Mouse (Mus musculus) hindbrain, embryonic 13.5 days (tissue): Measurements from ENCODE around the gene Klhl40. TPM values are rescaled to one million over a fixed set of nuclear protein-coding genes. Genes with fewer than 3 reads are reported as not detected.

Experiments used
- ATAC-seq: fragments of 200-750 bp; cut with Nextera tagmentation; 2 replicates; pipeline ENCODE4 v1.8.0; 2017; ENCODE audit warnings: moderate TSS enrichment; ENCODE audit not compliant: low FRiP score
- H3K27ac ChIP-seq: fragments of 300-500 bp; sonication (generic); 2 replicates; pipeline ENCODE4 v1.5.1; 2015; ENCODE audit warnings: inconsistent platforms, mild to moderate bottlenecking, moderate library complexity
- H3K27me3 ChIP-seq: fragments of 300-500 bp; sonication (generic); 2 replicates; pipeline ENCODE4 v1.6.1; 2015; ENCODE audit warnings: mild to moderate bottlenecking, inconsistent platforms
- H3K36me3 ChIP-seq: fragments of 300-500 bp; sonication (generic); 2 replicates; pipeline ENCODE4 v1.6.1; 2015; ENCODE audit warnings: mild to moderate bottlenecking, inconsistent platforms
- H3K4me1 ChIP-seq: fragments of 300-500 bp; sonication (generic); replicated peaks from 2 replicates; pipeline ENCODE4 v1.6.1; 2015; ENCODE audit warnings: inconsistent platforms
- H3K4me2 ChIP-seq: fragments of 300-500 bp; sonication (generic); 2 replicates; pipeline ENCODE4 v1.6.1; 2015; ENCODE audit warnings: inconsistent platforms, mild to moderate bottlenecking, moderate library complexity
- H3K4me3 ChIP-seq: fragments of 300-500 bp; sonication (generic); 2 replicates; pipeline ENCODE4 v1.5.1; 2015; ENCODE audit warnings: mild to moderate bottlenecking, inconsistent platforms
- H3K9ac ChIP-seq: fragments of 300-500 bp; sonication (generic); 2 replicates; pipeline ENCODE4 v1.6.1; 2015; ENCODE audit warnings: mild to moderate bottlenecking, inconsistent platforms
- H3K9me3 ChIP-seq: fragments of 300-500 bp; sonication (generic); 2 replicates; pipeline ENCODE4 v1.6.1; 2016; ENCODE audit warnings: inconsistent platforms
- WGBS: fragments of 180-500 bp; shearing (Covaris S2); methylation state at CpG from one replicate; pipeline ENCODE4 v1.1.7; 2015; 5-methylcytosine and 5-hydroxymethylcytosine counted together
- polyA plus RNA-seq: library from polyadenylated mRNA; unstranded; fragments of >200 nt; fragmentation: Nextera tagmentation; extraction: Ambion mirVana; gene quantifications from 2 replicates; pipeline ENCODE4 v1.2.1, GENCODE M21; 2015

Klhl40 gene
- polyA plus RNA-seq, 1 experiment from 2014 or later, result 1.2 TPM

DNA sequence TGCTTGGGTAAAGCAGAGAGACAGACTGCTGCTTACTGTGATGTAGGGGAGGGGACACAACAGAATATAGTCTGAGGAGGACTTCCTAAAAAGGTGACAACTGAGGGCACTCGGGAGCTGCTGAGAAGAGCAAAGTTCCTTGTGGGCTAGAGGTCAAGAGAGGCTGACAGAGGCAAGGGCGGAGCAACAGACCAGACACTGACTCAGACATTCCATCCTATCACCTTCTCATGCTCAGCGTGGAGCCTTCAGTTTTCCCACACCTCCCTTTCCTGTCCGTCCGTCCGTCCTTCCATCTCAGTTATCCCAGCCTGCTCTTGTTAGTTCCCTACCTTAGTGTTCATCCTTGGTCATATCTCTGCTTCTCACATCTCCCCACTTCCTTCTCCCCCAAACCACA lies 37.8 kb downstream of the Klhl40 start:
- Histone ChIP-seq H3K9me3 (no peaks in the 10 kb centered on the region), H3K4me3 (no peak overlapping the region), H3K36me3 (no peaks in the 10 kb centered on the region), H3K27me3 (no peaks in the 10 kb centered on the region), H3K4me2 (no peak overlapping the region), H3K4me1 (peaks cover 22% of the 10 kb centered on the region), H3K27ac (no peak overlapping the region), H3K9ac (no peak overlapping the region)
- ATAC-seq, result no peak
- 77% methylated on average over 6 of the region's 6 CpGs for WGBS

DNA sequence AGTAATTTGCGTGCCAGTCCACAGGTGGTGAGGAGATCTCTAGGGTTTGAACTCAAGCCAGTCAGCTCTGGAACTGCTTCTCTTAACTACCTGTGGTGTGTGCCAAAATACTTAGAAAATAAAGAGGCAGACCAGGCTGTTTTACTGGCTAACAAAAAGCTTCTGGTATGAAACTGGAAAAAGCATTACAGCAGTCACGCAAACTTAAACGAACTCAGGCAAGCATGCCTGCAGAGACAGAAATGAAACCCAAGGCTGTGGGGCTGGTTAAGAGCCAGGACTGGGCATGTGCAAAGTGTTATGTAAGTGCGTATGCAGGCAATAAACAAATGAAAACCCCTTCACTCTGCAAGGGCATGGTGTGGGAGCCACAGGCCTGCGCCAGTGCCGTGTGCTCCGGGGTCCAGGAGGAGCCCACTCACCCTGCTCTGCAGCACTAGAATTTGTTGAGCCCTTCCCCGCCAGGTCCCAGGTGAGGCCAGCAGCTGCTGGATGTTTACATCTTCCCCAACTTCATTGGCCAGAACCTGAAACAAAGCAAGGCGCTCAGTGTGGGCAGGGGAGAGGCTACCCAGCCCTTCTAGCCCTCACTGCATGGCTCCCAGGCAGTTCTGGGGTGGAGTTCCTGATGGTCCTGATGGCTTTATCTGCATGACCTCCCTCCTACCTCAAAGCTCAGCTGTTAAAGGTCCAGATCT lies 41.8 kb downstream of the Klhl40 start:
- H3K27ac ChIP-seq, result peak overlapping the region; percentile 40
- no peak overlapping the region for H3K4me3 ChIP-seq
- no peak for ATAC-seq
- WGBS, result 82% methylated on average over 9 of the region's 9 CpGs
- no peak overlapping the region for H3K9ac ChIP-seq
- no peaks in the 10 kb centered on the region for H3K27me3 ChIP-seq
- H3K9me3 ChIP-seq, result no peaks in the 10 kb centered on the region
- peaks cover 29% of the 10 kb centered on the region for H3K4me1 ChIP-seq
- H3K36me3 ChIP-seq, result no peaks in the 10 kb centered on the region
- H3K4me2 ChIP-seq, result no peak overlapping the region

DNA sequence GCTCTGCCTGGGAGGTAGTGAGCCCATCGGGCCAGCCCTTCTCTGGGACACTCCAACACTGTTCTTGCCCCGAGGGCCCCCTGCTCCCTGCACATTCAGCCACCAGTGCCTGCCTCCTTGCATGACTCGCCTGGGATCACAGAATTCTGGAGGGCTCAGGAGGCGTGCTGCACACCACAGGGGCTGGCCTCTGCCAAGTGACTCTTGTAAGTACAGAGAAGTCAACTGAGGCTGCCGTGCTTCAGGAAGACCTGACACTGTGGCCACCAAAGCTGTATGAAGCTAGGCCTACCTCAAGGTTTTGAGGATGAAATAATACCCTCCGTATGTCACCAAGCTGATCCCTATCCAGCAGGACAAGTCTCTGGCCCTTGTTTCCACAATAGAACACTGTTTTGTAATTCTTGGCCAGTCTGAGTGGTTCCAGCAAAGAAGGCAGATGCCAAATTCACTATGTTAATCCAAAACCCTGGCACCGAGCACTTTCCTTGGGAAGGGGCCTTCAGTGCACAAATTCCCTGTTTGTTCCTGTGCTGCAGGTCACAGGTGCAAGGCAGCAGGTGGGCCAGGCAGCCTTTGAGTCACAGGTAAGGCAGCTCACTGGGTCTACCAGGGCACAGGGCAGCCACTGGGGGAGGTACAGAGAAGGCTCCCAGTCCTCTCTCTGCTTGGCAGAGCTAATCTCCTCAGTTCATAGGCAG lies 42.5 kb downstream of the Klhl40 start:
- Histone ChIP-seq H3K36me3 (no peaks in the 10 kb centered on the region), H3K27me3 (no peaks in the 10 kb centered on the region), H3K4me3 (no peak overlapping the region), H3K9ac (no peak overlapping the region), H3K4me1 (peaks cover 29% of the 10 kb centered on the region), H3K4me2 (no peak overlapping the region), H3K9me3 (no peaks in the 10 kb centered on the region), H3K27ac (peak overlapping the region; percentile 36)
- no peak for ATAC-seq
- 55% methylated on average over 7 of the region's 7 CpGs for WGBS

DNA sequence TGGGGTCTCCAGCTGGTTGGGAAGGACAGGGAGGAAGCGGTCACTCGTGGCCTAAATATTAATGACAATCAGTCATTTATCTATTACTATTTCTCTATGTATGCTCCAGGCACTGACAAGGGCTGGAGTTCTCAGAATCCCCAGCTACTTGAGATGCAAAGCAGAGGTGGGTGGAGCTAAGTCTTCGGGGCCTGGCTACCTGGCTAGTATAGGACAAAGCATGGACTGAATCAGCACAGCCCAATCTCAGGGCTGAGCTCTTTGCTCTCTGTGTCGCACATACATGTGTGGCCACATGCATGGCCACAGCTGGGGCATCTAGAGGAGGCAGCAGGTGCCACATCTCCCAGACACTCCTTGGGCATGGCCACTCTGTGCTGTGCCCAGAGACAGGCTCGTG lies 43.4 kb downstream of the Klhl40 start:
- ATAC-seq, result no peak
- WGBS, result 74% methylated on average over 5 of the region's 5 CpGs
- H3K27me3 ChIP-seq, result no peaks in the 10 kb centered on the region
- no peaks in the 10 kb centered on the region for H3K9me3 ChIP-seq
- H3K4me1 ChIP-seq, result peaks cover 29% of the 10 kb centered on the region
- no peak overlapping the region for H3K27ac ChIP-seq
- no peak overlapping the region for H3K4me3 ChIP-seq
- H3K4me2 ChIP-seq, result no peak overlapping the region
- H3K36me3 ChIP-seq, result no peaks in the 10 kb centered on the region
- no peak overlapping the region for H3K9ac ChIP-seq

DNA sequence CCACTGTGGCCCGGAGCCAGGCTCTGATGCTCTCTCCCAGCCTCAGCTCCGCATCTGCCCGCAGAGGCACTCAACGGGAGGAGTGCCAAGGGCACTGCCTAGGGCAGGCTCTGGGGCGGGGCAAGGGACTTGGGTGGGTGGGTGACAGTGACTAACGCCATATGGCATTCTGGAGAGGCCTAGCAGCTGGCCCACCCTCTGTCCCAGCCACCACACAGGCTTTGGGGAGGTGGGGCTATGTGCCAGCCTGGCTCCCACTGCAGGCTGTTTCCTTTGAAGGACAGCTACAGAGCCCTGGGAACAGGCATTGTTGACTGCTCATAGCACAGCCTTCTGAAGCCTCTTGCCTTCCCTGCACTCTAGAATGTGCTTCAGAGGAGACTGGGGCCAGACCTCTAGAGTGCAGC lies 45.2 kb downstream of the Klhl40 start:
- no peaks in the 10 kb centered on the region for H3K27me3 ChIP-seq
- no peak overlapping the region for H3K9ac ChIP-seq
- peak; percentile 79 for ATAC-seq
- H3K4me3 ChIP-seq, result no peak overlapping the region
- peaks cover 29% of the 10 kb centered on the region for H3K4me1 ChIP-seq
- no peaks in the 10 kb centered on the region for H3K9me3 ChIP-seq
- H3K27ac ChIP-seq, result peak overlapping the region; percentile 69
- WGBS, result 36% methylated on average over 6 of the region's 6 CpGs
- no peaks in the 10 kb centered on the region for H3K36me3 ChIP-seq
- no peak overlapping the region for H3K4me2 ChIP-seq

DNA sequence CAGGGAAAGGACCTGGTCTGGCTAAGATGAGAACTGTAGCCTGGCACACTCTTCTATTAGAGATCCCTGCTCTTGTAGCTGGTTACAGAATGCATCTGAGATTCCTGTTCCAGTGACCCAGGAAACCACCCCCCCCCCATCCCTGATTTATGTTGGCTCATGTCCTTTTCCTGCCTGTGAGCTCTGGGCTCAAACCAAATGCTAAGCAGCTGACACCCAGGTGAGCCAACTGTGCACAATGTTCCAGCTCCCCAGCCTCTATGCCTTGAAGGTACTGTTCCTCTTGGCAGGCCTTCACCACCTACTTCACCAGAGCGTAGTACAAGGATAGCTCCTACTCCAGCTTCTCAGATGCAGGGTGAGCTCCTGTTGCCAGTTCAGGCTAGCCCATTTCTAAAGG lies 45.6 kb downstream of the Klhl40 start:
- Histone ChIP-seq H3K4me3 (no peak overlapping the region), H3K36me3 (no peaks in the 10 kb centered on the region), H3K9me3 (no peaks in the 10 kb centered on the region), H3K9ac (no peak overlapping the region), H3K27ac (peak overlapping the region; percentile 69), H3K4me1 (peaks cover 29% of the 10 kb centered on the region), H3K4me2 (no peak overlapping the region), H3K27me3 (no peaks in the 10 kb centered on the region)
- peak; percentile 18; the same call in 1 of the 2 replicates for ATAC-seq
- WGBS, result 96% methylated on average over 1 of the region's 1 CpGs

DNA sequence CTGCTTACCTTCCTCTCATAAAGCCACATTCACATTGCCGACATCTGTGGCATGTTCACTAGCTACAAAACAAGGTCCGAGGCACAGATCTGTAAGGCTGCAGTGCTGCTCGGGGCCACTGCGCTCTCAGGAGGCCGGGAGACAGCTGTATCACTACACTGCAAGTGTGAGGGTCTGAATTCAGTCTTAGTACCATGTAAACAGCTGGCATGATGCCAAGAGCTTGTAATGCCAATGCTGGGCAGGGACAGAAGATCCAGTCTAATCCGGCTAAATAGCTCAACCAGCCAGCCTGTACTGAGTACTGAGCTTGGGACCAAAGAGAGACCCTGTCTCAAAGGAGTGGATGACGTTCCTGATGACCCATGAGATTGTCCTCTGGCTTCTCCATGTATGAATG lies 46.6 kb downstream of the Klhl40 start:
- Histone ChIP-seq H3K9ac (no peak overlapping the region), H3K4me1 (peaks cover 29% of the 10 kb centered on the region), H3K4me3 (no peak overlapping the region), H3K27me3 (no peaks in the 10 kb centered on the region), H3K9me3 (no peaks in the 10 kb centered on the region), H3K36me3 (no peaks in the 10 kb centered on the region), H3K27ac (no peak overlapping the region), H3K4me2 (no peak overlapping the region)
- ATAC-seq, result peak; percentile 44; the same call in 1 of the 2 replicates
- 74% methylated on average over 7 of the region's 7 CpGs for WGBS

DNA sequence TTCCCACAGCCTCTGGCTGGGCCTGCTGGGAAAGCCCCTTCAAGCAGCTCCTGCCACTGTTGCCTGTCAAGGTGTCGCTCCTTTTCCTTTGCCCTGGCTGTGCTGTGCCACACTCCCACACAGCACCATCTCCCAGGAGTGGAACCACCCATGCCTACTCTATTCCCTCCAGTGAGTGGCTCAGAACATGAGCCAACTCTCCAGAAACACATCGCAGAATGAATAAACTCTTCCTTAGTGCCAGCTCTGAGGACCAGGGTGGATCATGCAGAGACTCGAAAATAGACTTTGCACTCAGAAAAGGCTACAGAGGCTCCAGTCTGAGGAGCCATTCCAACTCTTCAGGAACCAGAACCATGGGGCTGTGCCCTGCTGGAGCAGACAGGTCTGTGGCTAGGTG lies 48.9 kb downstream of the Klhl40 start:
- Histone ChIP-seq H3K4me1 (peaks cover 16% of the 10 kb centered on the region), H3K27me3 (no peaks in the 10 kb centered on the region), H3K36me3 (no peaks in the 10 kb centered on the region), H3K4me2 (no peak overlapping the region), H3K9ac (no peak overlapping the region), H3K9me3 (no peaks in the 10 kb centered on the region), H3K4me3 (no peak overlapping the region), H3K27ac (no peak overlapping the region)
- 94% methylated on average over 3 of the region's 3 CpGs for WGBS
- no peak for ATAC-seq

DNA sequence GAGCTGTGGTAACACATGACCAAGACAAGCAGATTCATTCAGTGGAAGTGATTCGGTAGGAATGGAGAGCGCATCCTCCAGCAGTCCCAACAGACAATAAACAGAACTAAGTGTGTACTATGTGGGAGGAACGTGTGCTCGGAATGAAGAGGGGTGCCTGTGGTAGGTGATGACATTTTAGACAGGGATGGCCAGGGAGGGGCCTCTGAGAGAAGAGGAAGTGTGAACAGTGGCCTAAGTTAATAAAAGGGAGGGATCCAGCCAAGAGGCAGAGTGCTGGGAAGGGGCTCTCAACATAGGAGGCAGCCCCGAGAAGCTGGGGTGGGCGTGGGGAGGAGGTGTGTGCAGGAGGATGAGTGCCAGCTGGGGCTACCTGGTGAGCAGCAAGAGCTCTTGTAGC lies 50.9 kb downstream of the Klhl40 start:
- H3K4me1 ChIP-seq, result peaks cover 7% of the 10 kb centered on the region
- H3K9ac ChIP-seq, result no peak overlapping the region
- H3K9me3 ChIP-seq, result no peaks in the 10 kb centered on the region
- ATAC-seq, result no peak
- no peaks in the 10 kb centered on the region for H3K36me3 ChIP-seq
- H3K27ac ChIP-seq, result no peak overlapping the region
- H3K4me2 ChIP-seq, result no peak overlapping the region
- H3K27me3 ChIP-seq, result no peaks in the 10 kb centered on the region
- 80% methylated on average over 6 of the region's 6 CpGs for WGBS
- H3K4me3 ChIP-seq, result no peak overlapping the region

DNA sequence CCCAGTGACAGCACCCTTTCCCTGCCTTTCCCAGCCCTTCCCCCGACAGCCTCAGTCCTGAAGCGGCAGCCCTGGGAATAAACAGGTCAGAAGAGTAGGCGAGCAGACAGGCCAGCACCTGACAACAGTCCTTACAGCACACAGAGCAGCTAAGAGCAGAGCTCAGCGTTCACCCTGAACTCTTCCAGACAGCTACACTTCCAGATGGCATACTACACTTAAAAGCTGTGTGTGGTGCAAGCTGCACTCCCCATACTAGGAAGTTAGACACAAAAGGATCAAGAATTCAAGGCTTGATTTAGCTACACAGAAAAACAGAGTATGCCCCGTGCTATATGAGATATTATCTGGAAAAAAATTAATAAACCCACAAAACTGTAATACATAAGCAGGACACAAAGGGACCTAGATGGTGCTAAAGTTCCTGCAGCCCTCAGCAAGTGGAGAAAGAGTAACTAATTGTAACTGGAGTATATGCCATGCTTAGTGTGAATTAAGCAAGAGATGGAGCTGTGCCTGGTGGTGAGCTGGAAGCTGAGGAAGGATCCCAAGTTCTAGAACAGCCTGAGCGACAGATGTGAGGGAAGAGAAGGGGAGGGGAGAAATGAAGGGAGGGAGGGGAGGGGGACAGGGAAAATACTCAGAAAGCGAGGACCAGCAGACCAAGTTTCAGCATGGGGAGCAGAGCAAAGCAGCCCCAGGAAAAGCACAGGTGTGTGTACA lies 52.0 kb downstream of the Klhl40 start:
- Histone ChIP-seq H3K4me1 (no peaks in the 10 kb centered on the region), H3K27ac (no peak overlapping the region), H3K4me2 (no peak overlapping the region), H3K9ac (no peak overlapping the region), H3K4me3 (no peak overlapping the region), H3K9me3 (no peaks in the 10 kb centered on the region; the same call in 1 of the 2 replicates), H3K27me3 (no peaks in the 10 kb centered on the region), H3K36me3 (no peaks in the 10 kb centered on the region)
- no peak for ATAC-seq
- WGBS, result 76% methylated on average over 7 of the region's 7 CpGs

DNA sequence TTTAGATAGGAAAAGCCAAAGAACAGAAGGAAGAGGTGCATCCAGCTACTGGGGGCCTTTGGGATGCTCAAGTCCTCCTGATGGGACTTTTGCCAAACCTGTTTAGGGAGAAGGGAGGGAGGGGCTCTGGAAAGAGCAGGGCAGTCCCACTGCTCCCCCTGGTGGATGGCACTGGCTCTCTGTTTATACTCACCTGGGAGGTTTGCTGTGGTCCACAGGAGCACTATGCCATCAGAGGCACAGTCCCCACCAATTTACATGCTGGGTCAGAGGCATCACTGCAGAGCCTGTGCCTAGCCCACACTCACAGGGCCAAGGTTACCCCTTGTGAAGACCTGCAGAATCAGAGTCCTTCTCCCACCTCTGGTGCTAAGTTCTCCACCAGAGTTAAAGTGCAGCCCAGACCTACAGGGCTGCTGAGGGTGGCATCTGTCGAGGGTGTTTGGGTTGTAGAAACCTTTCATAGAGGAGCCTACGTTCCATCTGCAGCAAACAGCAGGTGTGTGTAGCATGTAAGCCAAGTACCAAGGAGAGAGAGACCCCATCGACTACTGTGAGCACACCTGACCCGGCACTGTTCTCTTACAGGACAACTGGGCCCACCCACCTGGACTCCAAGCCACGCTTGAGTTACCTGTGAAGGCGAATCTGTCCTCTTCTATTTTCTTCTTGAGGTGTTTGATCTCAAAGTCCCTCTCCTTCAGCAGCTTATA lies 53.0 kb downstream of the Klhl40 start:
- Histone ChIP-seq H3K4me1 (no peaks in the 10 kb centered on the region), H3K36me3 (no peaks in the 10 kb centered on the region), H3K9me3 (no peaks in the 10 kb centered on the region; the same call in 1 of the 2 replicates), H3K4me2 (no peak overlapping the region), H3K27ac (no peak overlapping the region), H3K27me3 (no peaks in the 10 kb centered on the region), H3K9ac (no peak overlapping the region), H3K4me3 (no peak overlapping the region)
- WGBS, result 73% methylated on average over 6 of the region's 6 CpGs
- peak; percentile 56 for ATAC-seq

DNA sequence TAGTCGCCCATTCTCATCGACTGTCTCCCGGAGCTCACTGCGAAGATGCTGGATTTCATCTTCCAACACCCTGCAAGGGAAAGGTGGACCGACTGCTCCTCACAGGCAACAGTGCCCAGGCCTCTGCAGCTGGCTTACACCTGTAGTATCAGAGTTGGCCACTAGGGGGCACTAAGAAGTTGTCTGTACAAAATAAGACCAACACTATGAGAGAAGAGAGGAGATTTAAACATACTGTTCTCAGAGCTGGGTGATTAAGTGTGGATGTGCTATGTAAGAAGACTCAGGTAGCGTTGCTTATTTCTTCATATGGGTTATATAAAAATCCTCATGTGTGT lies 53.5 kb downstream of the Klhl40 start:
- Histone ChIP-seq H3K4me3 (no peak overlapping the region), H3K9me3 (no peaks in the 10 kb centered on the region; the same call in 1 of the 2 replicates), H3K27me3 (no peaks in the 10 kb centered on the region), H3K9ac (no peak overlapping the region), H3K4me1 (no peaks in the 10 kb centered on the region), H3K27ac (no peak overlapping the region), H3K36me3 (no peaks in the 10 kb centered on the region), H3K4me2 (no peak overlapping the region)
- WGBS, result 32% methylated on average over 6 of the region's 6 CpGs
- ATAC-seq, result 0 out of 2 replicates have a peak, but pooled peaks have one; percentile 32
